Mouse (Mus musculus) right cerebral cortex, adult 2 months (tissue): ENCODE data around the gene Evl.
"Not testable (repeated sequence)": the region's sequence is repeated elsewhere in the genome, so short reads cannot be mapped to it uniquely, and the experiment has no call there.

Source experiments
- DNase-seq, 2 experiments: peaks; one replicate each; pipeline ENCODE4 v3.0.0; 2021 to 2022; ENCODE audit warnings: low spot score in 2 of 2

The Evl gene

GRCm38 (mm10) chr12:108554120-108554841 is at the start of gene Evl:
Evl (plus strand) TSS chr12:108554720.
- DNase-seq: peak; percentile 71 to 74

GRCm38 (mm10) chr12:108505846-108506245 is 48.7 kb upstream of the Evl start:
- no peak for DNase-seq

- not testable (repeated sequence) for DNase-seq
These were observed 47.5 kb upstream of the Evl start for GRCm38 (mm10) chr12:108507046-108507445.

- peak in 1 of 2 experiments; percentile 52 for DNase-seq
These were observed 43.9 kb upstream of the Evl start for GRCm38 (mm10) chr12:108510571-108510970.

- DNase-seq: peak; percentile 67 to 69
These were observed 43.5 kb upstream of the Evl start for GRCm38 (mm10) chr12:108511009-108511408.

- DNase-seq: no peak
These were observed 39.1 kb upstream of the Evl start for GRCm38 (mm10) chr12:108515464-108515863.

- no peak for DNase-seq
These were observed 35.1 kb upstream of the Evl start for GRCm38 (mm10) chr12:108519374-108519773.

- DNase-seq: peak; percentile 67 to 77
These were observed 25.3 kb upstream of the Evl start for GRCm38 (mm10) chr12:108529214-108529613.

GRCm38 (mm10) chr12:108534484-108534883 is 20.0 kb upstream of the Evl start:
- DNase-seq: no peak

GRCm38 (mm10) chr12:108536461-108536860 is 18.1 kb upstream of the Evl start:
- DNase-seq: no peak

GRCm38 (mm10) chr12:108541088-108541487 is 13.4 kb upstream of the Evl start:
- peak; percentile 64 to 71 for DNase-seq

GRCm38 (mm10) chr12:108546508-108547153 is 7.9 kb upstream of the Evl start:
- DNase-seq: no peak

GRCm38 (mm10) chr12:108547251-108547875 is 7.2 kb upstream of the Evl start:
- no peak for DNase-seq

- no peak for DNase-seq
These were observed 2.8 kb upstream of the Evl start for GRCm38 (mm10) chr12:108551731-108552130.

GRCm38 (mm10) chr12:108553079-108553478 is 1.4 kb upstream of the Evl start:
- DNase-seq: no peak

- DNase-seq: peak in 1 of 2 experiments; percentile 52
These were observed 489 bp downstream of the Evl start for GRCm38 (mm10) chr12:108554861-108555556.

GRCm38 (mm10) chr12:108558194-108558593 is 3.7 kb downstream of the Evl start:
- no peak for DNase-seq

- no peak for DNase-seq
These were observed 8.7 kb downstream of the Evl start for GRCm38 (mm10) chr12:108563238-108563637.

- DNase-seq: no peak
These were observed 10.5 kb downstream of the Evl start for GRCm38 (mm10) chr12:108564910-108565506.

- peak; percentile 59 to 70 for DNase-seq
These were observed 24.8 kb downstream of the Evl start for GRCm38 (mm10) chr12:108579156-108579871.

GRCm38 (mm10) chr12:108583775-108584174 is 29.3 kb downstream of the Evl start:
- DNase-seq: no peak
